Mouse (Mus musculus): ENCODE measurements around the gene Naxe.

Gene Naxe

GRCm38 (mm10) chr3:88057030-88057429 is 1.3 kb downstream of the Naxe start:
- no peak for ATAC-seq (ENCODE audit: low TSS enrichment)

DNA sequence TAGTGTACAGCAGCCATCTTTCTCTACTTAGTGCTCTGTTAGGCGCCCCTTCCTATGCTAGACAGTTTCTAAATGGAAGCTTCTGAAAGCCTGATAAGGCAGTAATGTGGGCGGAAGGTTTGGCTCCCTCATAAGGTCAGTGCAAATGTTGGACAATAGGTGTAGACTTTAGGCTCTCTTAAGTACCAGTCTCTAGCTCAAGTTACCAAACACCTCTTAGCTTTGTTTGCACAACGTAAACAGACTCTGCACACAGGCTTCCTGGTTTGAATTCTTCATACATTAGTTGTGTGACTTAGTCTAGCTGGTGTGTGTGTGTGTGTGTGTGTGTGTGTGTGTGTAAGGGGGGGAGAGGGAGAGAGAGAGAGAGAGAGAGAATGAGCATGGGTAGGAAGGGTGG is 8.8 kb downstream of the Naxe start:
- ATAC-seq (ENCODE audit: low TSS enrichment) = no peak

DNA sequence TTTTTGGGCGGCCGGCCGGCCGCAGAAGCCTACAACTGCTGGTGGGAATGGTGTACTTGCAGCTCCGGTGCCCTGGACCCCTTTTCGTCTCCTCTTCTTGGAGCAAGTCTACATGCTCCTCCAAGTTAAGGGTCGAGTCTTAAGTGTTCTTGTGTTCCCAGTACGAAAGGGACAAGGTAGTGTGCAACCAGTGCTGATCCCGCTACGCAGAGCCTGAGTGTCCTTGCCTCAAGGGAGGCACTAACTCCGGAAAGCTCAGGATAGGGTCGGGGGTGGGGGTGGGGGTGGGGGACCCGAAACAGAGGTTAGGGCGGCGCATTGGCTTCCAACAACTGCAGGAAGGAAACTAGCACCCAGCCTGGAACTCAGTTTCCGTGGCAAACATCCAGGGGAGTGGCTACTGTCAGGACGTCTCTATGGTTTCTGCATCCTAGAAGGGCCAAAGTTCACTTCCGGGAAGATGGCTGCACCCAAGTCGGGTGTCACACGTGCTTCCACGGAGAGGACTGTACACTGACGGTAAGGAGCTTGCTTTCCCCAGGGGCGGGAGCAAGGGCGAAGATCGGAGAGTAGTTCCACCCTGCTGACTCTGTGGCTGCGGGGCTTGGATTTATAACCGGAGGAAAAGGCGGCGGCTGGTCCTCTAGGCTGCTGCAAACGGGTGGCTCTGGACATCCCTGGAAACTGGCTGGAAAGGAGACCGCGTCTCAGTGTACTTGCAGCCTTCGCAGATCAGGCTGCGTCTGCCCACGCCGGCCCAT is 15.5 kb downstream of the Naxe start, which contains the start of gene Gpatch4:
Gene Gpatch4 (plus strand): TSS at position 448 of the 761 bp plus-strand sequence.
- peak; percentile 98 for ATAC-seq (ENCODE audit: low TSS enrichment)

- no peak for ATAC-seq (ENCODE audit: low TSS enrichment)
These were observed 22.6 kb downstream of the Naxe start for GRCm38 (mm10) chr3:88035561-88036293.

DNA sequence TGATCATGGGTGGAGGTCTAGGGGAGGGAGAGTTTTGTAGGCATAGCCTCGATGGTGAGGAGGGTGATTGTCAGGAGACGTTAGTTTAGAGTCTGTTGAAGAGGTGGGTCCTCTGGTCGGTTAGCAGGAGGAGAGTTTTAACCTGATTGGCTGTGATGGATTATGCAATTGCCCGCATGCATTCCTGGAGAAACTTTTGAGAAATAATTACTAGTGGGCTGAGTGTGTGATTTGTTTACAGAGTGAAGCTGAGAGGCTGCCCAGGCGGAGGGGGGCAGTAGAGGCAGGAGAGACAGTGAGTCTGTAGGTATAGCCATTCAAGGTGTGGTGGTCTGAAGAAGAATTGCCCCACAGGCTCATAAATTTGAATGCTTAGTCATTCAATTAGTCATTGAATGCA is 24.8 kb downstream of the Naxe start:
- no peak for ATAC-seq (ENCODE audit: low TSS enrichment)

GRCm38 (mm10) chr3:88030608-88031395 is 27.5 kb downstream of the Naxe start:
- peak; percentile 50; the same call in 1 of the 2 replicates for ATAC-seq (ENCODE audit: low TSS enrichment)

- peak; percentile 46; the same call in 1 of the 2 replicates for ATAC-seq (ENCODE audit: low TSS enrichment)
These were observed 30.7 kb downstream of the Naxe start, which contains the start of gene Hapln2 for GRCm38 (mm10) chr3:88027434-88028186. TSS of gene Hapln2 (minus strand) at chr3:88027583.

DNA sequence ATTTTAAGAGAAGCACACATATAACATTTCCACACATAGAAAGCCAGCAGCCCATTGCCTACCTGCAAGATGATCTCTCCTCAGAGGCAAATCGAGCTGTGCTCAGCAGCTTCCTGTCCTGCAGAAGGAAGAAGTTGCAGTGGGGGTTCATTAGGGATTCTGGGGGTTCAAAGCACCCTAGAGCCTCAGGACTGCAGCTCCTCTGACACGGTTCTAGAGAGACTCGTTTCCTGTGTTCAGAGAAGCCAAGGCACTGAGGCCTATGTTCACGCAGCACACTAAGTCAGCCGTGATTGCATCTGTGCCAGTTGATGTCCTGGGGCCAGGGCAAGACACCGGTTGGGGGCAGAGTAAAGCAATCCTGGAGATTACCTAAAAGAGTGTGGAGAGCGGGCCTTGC is 31.5 kb downstream of the Naxe start:
- ATAC-seq (ENCODE audit: low TSS enrichment) = no peak

DNA sequence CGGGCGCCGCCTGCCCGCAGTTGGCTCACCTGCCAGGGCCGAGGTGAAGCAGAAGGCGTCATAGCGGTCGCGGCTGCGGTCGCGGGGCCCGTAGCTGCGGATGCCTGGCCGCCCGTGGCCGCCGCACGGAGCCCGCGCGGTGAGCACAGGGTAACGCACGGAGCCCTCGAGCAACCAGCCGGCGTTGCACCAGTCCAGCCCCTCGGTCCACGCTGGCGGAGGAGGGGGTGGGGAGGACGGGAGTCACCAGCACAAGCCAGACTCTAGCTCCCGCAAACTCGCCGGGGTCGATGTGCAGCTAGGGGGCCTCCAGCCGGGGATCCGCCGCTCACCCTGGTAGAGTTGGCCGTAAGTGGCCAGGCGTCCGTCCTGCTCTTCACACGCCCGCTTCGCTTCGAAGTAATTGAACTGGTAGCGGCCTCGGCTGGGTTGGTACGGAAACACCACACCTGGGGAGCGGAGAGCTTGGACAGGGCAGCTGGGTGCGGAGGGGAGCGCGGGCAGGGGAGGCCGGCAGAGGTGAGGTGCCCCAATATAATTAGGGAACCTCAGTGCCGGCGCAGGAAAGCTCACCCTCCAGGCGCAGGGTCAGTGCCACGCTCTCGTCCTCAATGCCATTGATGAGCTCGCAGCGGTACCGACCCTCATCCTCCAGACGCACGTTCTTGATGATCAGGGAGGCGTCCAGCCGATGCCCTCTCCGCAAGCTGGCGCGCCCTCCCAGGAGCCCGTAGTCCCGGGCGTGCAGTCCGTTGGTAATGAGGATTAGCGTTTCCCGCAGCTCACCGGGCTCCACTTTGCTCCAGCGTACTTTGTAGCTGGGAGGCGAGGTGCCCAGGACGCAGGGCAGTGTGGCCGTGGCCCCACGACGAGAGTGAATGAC is 34.9 kb downstream of the Naxe start:
- peak; percentile 31; the same call in 1 of the 2 replicates for ATAC-seq (ENCODE audit: low TSS enrichment)

DNA sequence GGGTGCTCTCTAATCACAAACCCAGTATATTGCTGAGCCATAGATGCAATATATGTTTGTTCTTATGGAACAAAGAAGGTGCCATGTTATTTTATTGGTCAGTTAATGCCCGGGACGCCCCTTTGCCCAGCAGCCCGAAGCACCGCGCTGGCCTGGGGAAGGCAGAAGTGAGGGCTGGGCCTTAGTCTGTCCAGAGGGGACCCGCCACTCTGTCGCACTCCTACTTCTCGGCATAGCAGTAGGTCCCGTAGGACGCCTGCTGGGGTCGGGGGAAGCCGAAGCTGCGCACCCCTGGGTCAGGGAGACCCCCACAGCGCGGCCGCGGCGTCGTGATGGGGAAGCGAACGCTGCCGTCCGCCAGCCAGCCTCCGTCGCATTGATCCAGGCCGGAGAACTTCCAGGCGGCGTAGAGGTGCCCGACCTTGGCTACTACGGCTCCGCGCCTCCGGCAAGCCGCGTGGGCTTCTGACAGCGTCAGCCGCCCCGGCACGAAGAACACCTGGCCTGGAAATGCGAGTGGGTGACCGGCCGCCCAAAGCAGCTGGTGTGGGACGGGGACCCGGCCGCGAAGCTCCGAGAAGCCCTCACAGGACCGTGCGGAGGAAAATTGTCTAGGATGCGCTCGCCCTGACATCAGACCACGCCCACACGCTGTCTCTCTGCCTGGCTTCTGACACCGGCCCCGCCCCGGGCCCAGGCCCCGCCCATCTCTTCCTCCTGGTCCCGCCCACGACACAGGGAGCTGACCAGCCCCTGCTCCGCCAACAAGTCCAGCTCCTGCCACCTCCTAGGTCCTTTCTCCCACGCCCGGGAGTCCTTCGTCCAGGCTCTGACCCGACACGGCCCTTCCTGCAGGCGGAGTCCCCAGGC is 35.7 kb downstream of the Naxe start:
- ATAC-seq (ENCODE audit: low TSS enrichment) = peak; percentile 74

DNA sequence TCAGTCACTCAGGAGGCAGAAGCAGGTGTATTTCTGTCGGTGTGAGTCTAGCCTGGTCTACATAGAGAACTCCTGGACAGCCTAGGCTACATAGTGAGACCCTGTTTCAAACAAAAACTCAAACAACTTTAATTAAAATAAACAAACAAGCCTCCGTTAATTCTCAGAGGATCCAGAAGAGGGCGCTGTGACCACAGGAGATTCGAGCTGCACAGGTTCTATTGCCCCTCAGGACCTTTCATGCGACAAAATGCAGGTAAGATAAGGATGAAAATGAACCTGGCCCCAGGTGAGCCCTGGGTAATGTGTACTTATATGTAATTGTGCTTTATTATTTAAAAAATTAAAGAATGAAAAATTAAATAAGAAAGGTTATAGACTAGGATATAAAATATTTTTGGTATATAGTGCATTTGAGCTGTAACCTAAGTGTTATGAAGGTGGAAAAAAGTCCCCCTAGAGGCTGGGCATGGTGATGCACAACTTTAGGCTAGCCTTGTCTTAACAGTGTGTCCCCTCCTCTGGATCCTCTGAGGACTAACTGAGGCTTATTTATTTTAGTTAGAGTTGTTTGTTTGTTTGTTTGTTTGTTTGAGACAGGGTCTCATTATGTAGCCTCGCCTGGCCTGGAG is 47.5 kb downstream of the Naxe start:
- no peak for ATAC-seq (ENCODE audit: low TSS enrichment)
